Mouse (Mus musculus) kidney, embryonic 16.5 days (tissue): ENCODE data around the gene Bicc1. TPM values are rescaled to one million over a fixed set of nuclear protein-coding genes. Genes with fewer than 3 reads are reported as not detected.
"Not testable (repeated sequence)": the region's sequence is repeated elsewhere in the genome, so short reads cannot be mapped to it uniquely, and the experiment has no call there.

Experiments
- ATAC-seq: fragments of 200-750 bp; cut with Nextera tagmentation; 2 replicates; pipeline ENCODE4 v1.8.0; 2017; ENCODE audit warnings: moderate TSS enrichment; ENCODE audit not compliant: low FRiP score, low TSS enrichment
- H3K27ac ChIP-seq: fragments of 300-500 bp; sonication (generic); 2 replicates; pipeline ENCODE4 v1.5.1; 2014; ENCODE audit warnings: low read length
- H3K27me3 ChIP-seq: fragments of 300-500 bp; sonication (generic); 2 replicates; pipeline ENCODE4 v1.6.1; 2014; ENCODE audit warnings: low read length, control low read depth, mixed read lengths; ENCODE audit not compliant: insufficient read depth
- H3K36me3 ChIP-seq: fragments of 300-500 bp; sonication (generic); 2 replicates; pipeline ENCODE4 v1.6.1; 2014; ENCODE audit warnings: low read length, control low read depth, mixed read lengths; ENCODE audit not compliant: insufficient read depth
- H3K4me1 ChIP-seq: fragments of 300-500 bp; sonication (generic); 2 replicates; pipeline ENCODE4 v1.6.1; 2014; ENCODE audit warnings: low read length, control low read depth, mixed read lengths; ENCODE audit not compliant: insufficient read depth
- H3K4me2 ChIP-seq: fragments of 300-500 bp; sonication (generic); replicated peaks from 2 replicates; pipeline ENCODE4 v1.6.1; 2014; ENCODE audit warnings: low read depth, low read length
- H3K4me3 ChIP-seq: fragments of 300-500 bp; sonication (generic); 2 replicates; pipeline ENCODE4 v1.5.1; 2014; ENCODE audit warnings: mild to moderate bottlenecking, low read length
- H3K9ac ChIP-seq: fragments of 300-500 bp; sonication (generic); replicated peaks from 2 replicates; pipeline ENCODE4 v1.6.1; 2014; ENCODE audit warnings: low read length
- H3K9me3 ChIP-seq: fragments of 300-500 bp; sonication (generic); 2 replicates; pipeline ENCODE4 v1.6.1; 2016; ENCODE audit warnings: low read length, control low read depth
- WGBS: fragments of 180-500 bp; shearing (Covaris S2); extraction: QIAGEN DNeasy Blood & Tissue Kit; methylation state at CpG from one replicate; pipeline ENCODE4 v1.1.7; 2014; 5-methylcytosine and 5-hydroxymethylcytosine counted together
- polyA plus RNA-seq: library from polyadenylated mRNA; unstranded; fragments of >200 nt; fragmentation: Nextera tagmentation; extraction: Ambion mirVana; gene quantifications from 2 replicates; pipeline ENCODE4 v1.2.1, GENCODE M21; 2015

Bicc1 gene
- polyA plus RNA-seq, 1 experiment from 2014 or later = 48.0 TPM

DNA sequence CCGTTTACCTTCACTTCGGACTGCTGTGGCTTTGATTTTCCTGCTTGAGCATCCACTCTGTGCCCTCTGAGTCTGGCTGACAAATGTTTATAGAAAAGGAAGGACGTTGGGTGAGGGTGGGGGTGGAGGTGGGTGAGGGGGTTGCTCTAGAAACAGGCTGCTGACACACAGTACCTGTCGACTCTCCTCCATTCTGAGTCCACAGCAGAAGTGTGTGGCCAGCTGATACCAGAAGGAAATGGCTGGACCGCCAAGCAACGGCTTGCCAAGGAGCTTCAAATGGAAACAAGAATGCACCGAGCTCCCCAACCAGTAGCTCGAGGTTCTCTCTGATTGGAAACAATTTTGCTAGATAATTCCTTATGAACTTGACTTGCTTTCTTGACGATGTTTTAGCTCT lies 182.9 kb downstream of the Bicc1 start:
- Histone ChIP-seq H3K4me3 (no peak overlapping the region), H3K27ac (no peak overlapping the region), H3K9me3 (no peaks in the 10 kb centered on the region), H3K4me1 (peaks cover 12% of the 10 kb centered on the region), H3K9ac (no peak overlapping the region), H3K27me3 (no peaks in the 10 kb centered on the region), H3K36me3 (no peaks in the 10 kb centered on the region), H3K4me2 (no peak overlapping the region; the same call in 1 of the 2 replicates)
- ATAC-seq = no peak
- WGBS = 56% methylated on average over 9 of the region's 9 CpGs

DNA sequence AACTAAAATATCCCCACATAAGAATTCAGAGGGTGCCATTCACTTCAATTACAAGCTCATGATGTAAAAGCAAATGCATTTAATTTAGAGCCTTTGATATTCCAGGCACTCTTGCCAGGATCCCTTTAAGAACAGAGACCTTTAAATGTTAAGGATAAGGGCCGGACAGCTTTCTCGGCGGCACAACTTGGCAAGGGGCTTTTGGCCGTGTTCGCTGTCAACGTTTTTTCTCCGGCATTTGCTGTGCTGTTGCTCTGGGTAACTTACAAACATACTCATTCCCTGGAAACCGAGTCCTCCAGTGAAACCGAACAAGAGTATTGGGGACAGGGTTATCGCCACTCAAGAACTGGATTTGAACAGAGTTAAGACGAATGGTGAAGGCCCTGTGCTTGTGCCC lies 188.3 kb downstream of the Bicc1 start:
- Histone ChIP-seq H3K9me3 (no peaks in the 10 kb centered on the region), H3K4me3 (no peak overlapping the region), H3K36me3 (no peaks in the 10 kb centered on the region), H3K4me1 (peaks cover 21% of the 10 kb centered on the region), H3K4me2 (no peak overlapping the region), H3K9ac (no peak overlapping the region), H3K27ac (no peak overlapping the region), H3K27me3 (no peaks in the 10 kb centered on the region)
- no peak for ATAC-seq
- 87% methylated on average over 11 of the region's 11 CpGs for WGBS

- H3K4me3 ChIP-seq = no peak overlapping the region
- no peak overlapping the region for H3K27ac ChIP-seq
- ATAC-seq = no peak
- WGBS = 68% methylated on average over 13 of the region's 13 CpGs
- no peak overlapping the region for H3K9ac ChIP-seq
- H3K4me2 ChIP-seq = no peak overlapping the region
- H3K36me3 ChIP-seq = no peaks in the 10 kb centered on the region
- no peaks in the 10 kb centered on the region for H3K27me3 ChIP-seq
- peaks cover 21% of the 10 kb centered on the region for H3K4me1 ChIP-seq
- H3K9me3 ChIP-seq = no peaks in the 10 kb centered on the region
Observed at GRCm38 (mm10) chr10:70968848-70969683, 190.4 kb downstream of the Bicc1 start.

GRCm38 (mm10) chr10:70966642-70967345 lies 192.7 kb downstream of the Bicc1 start:
- H3K27me3 ChIP-seq = no peaks in the 10 kb centered on the region
- H3K9ac ChIP-seq = no peak overlapping the region
- no peak overlapping the region for H3K4me2 ChIP-seq
- peak overlapping the region; percentile 55 for H3K27ac ChIP-seq
- WGBS = 28% methylated on average over 16 of the region's 16 CpGs
- no peaks in the 10 kb centered on the region for H3K9me3 ChIP-seq
- peaks cover 21% of the 10 kb centered on the region for H3K4me1 ChIP-seq
- H3K36me3 ChIP-seq = no peaks in the 10 kb centered on the region
- ATAC-seq = peak; percentile 85
- no peak overlapping the region for H3K4me3 ChIP-seq

DNA sequence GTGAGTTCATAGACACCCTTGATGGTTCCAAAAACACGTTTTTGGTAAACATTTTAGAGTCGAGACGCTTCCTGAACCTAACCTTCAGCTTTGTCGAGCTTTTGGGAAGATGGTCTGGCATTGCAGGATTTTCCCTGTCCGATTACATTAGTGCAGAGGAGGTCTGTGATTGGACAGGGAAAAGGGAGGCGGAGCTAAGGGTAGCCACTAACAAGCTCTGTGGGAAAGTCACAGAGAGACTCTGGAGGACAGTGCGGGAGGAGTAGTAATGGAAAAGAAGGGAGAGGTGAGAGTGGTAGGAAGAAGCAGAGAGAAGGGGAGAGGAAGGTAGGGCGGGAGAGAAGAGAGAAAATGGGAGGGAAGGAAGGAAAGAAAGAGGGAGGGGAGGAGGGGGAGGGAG lies 194.8 kb downstream of the Bicc1 start:
- no peak for ATAC-seq
- Histone ChIP-seq H3K9me3 (no peaks in the 10 kb centered on the region), H3K4me3 (no peak overlapping the region), H3K27ac (no peak overlapping the region), H3K36me3 (no peaks in the 10 kb centered on the region), H3K4me2 (no peak overlapping the region), H3K9ac (no peak overlapping the region), H3K4me1 (peaks cover 21% of the 10 kb centered on the region), H3K27me3 (no peaks in the 10 kb centered on the region)
- WGBS = 42% methylated on average over 8 of the region's 8 CpGs

DNA sequence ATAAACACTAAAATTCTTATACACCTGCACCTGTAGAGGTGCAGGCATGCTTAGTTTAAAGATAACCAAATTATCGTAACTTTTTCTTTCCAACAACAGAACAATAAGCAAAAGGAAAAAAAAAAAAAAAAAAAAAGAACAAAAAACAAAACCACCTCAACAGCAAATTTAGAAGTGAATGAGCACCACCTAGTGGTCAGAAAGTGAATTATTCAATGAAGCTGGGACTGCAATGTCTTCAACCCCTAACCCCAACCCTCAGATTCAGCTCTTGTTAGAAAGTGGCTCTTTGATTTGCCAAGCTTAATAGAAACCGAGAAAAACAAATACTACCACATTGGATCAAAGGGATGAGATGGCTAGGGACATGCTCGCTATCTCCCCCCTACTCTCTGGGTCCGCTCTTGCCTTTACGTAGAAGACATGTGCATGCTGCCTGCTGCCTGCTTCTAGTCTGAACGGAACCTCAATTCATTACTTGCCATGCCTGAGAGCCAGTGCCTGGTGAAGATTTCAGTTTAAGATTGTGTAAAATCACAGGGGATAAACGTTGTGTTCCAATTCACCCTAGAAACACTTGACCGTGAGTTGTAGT lies 195.8 kb downstream of the Bicc1 start:
- H3K4me2 ChIP-seq = no peak overlapping the region
- H3K9ac ChIP-seq = no peak overlapping the region
- ATAC-seq = no peak
- H3K36me3 ChIP-seq = peaks cover 5% of the 10 kb centered on the region
- H3K9me3 ChIP-seq = no peaks in the 10 kb centered on the region
- H3K4me1 ChIP-seq = peaks cover 14% of the 10 kb centered on the region
- H3K27me3 ChIP-seq = no peaks in the 10 kb centered on the region
- WGBS = 62% methylated on average over 8 of the region's 8 CpGs
- H3K4me3 ChIP-seq = no peak overlapping the region
- H3K27ac ChIP-seq = no peak overlapping the region

- no peaks in the 10 kb centered on the region for H3K27me3 ChIP-seq
- H3K36me3 ChIP-seq = peaks cover 19% of the 10 kb centered on the region
- no peak for ATAC-seq
- H3K9me3 ChIP-seq = no peaks in the 10 kb centered on the region
- H3K27ac ChIP-seq = no peak overlapping the region
- no peak overlapping the region for H3K9ac ChIP-seq
- 88% methylated on average over 8 of the region's 8 CpGs for WGBS
- H3K4me2 ChIP-seq = no peak overlapping the region
- H3K4me1 ChIP-seq = peaks cover 1% of the 10 kb centered on the region; the same call in 1 of the 2 replicates
- no peak overlapping the region for H3K4me3 ChIP-seq
Observed at GRCm38 (mm10) chr10:70961641-70962040, 197.9 kb downstream of the Bicc1 start.

DNA sequence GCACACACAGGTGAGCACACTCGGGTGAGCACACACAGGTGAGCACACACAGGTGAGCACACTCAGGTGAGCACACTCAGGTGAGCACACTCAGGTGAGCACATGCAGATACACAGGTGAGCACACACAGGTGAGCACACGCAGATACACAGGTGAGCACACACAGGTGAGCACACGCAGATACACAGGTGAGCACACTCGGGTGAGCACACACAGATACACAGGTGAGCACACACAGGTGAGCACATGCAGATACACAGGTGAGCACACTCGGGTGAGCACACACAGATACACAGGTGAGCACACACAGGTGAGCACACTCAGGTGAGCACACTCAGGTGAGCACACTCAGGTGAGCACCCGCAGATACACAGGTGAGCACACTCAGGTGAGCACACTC lies 199.1 kb downstream of the Bicc1 start:
- not testable (repeated sequence) for H3K4me1 ChIP-seq, H3K27me3 ChIP-seq, H3K9ac ChIP-seq, ATAC-seq, H3K4me3 ChIP-seq, H3K9me3 ChIP-seq, H3K27ac ChIP-seq, H3K4me2 ChIP-seq
- 94% methylated on average over 6 of the region's 6 CpGs for WGBS
- H3K36me3 ChIP-seq = peaks cover 27% of the 10 kb centered on the region

DNA sequence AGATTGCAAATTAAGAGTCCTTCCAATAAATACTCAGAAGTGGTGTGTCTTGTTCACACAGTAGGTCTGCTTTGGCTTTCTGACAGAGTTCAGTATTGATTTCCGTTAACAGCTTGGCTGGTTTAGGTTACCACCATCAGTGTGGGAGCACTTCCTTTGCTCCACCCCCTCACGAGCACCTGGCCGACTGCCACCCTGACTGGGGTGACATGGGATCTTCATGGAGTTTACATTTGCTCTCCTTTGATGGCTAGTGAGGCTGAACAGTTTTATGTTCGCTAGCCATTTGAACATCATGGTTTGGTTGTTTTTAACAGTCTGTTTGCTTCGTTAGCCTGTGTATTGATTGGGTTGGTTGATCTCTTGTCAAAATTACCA lies 206.7 kb downstream of the Bicc1 start:
- Histone ChIP-seq H3K4me3 (no peak overlapping the region), H3K9me3 (no peaks in the 10 kb centered on the region), H3K27ac (no peak overlapping the region), H3K36me3 (peaks cover 39% of the 10 kb centered on the region), H3K4me1 (no peaks in the 10 kb centered on the region; the same call in 1 of the 2 replicates), H3K4me2 (no peak overlapping the region), H3K9ac (no peak overlapping the region), H3K27me3 (no peaks in the 10 kb centered on the region)
- WGBS = 47% methylated on average over 5 of the region's 5 CpGs
- ATAC-seq = no peak
